Mouse (Mus musculus) myocyte (in vitro differentiated cells): ENCODE measurements at regions not wholly inside any gene's neighbourhood (a gene's known extent, or its start where the extent isn't known, plus 50 kb on each side); places are given as distances from the start of the nearest gene placed in this dataset.

Experiments
- H3K27me3 ChIP-seq: one replicate; pipeline ENCODE4 v1.6.1; 2011; ENCODE audit not compliant: control insufficient read depth, insufficient read depth, insufficient read length
- H3K36me3 ChIP-seq: one replicate; pipeline ENCODE4 v1.6.1; 2011; ENCODE audit not compliant: control insufficient read depth, insufficient read depth
- H3K4me2 ChIP-seq: one replicate; pipeline ENCODE4 v1.6.1; 2011; ENCODE audit warnings: low read depth, control low read depth
- H3K4me3 ChIP-seq: one replicate; pipeline ENCODE4 v1.5.1; 2011; ENCODE audit warnings: mild to moderate bottlenecking, control low read depth, moderate library complexity
- H3K79me2 ChIP-seq: one replicate; pipeline ENCODE4 v1.6.1; 2011; ENCODE audit not compliant: control insufficient read depth, insufficient read depth
- H3ac ChIP-seq: one replicate; pipeline ENCODE4 v1.6.1; 2011; ENCODE audit not compliant: control insufficient read depth, insufficient read length
- CEBPB ChIP-seq: IDR thresholded peaks from 2 replicates; pipeline ENCODE4 v1.6.1; 2011; ENCODE audit warnings: mild to moderate bottlenecking, moderate library complexity; ENCODE audit not compliant: poor library complexity, insufficient read depth, severe bottlenecking
- E2F4 ChIP-seq: IDR thresholded peaks from one replicate; pipeline ENCODE4 v1.6.1; 2011; ENCODE audit warnings: mild to moderate bottlenecking, control low read depth, moderate library complexity; ENCODE audit not compliant: insufficient read depth
- MAX ChIP-seq: IDR thresholded peaks from one replicate; pipeline ENCODE4 v1.6.1; 2011; ENCODE audit warnings: low read depth, mild to moderate bottlenecking, control low read depth
- MYOD1 ChIP-seq, 3 experiments: IDR thresholded peaks; one replicate each; pipeline ENCODE4 v1.6.1; 2011; ENCODE audit warnings: control low read depth in 2 of 3, low read depth in 2 of 3, mild to moderate bottlenecking in 2 of 3, moderate library complexity in 1 of 3; ENCODE audit not compliant: insufficient read length in 2 of 3, control insufficient read depth in 1 of 3
- MYOG ChIP-seq, 3 experiments: IDR thresholded peaks; one replicate each; pipeline ENCODE4 v1.6.1; 2011; ENCODE audit warnings: control low read depth in 2 of 3, low read depth in 2 of 3, mild to moderate bottlenecking in 2 of 3; ENCODE audit not compliant: insufficient read length in 2 of 3, control insufficient read depth in 1 of 3, insufficient read depth in 1 of 3
- POLR2A ChIP-seq: IDR thresholded peaks from one replicate; pipeline ENCODE4 v1.6.1; 2011; ENCODE audit warnings: low read depth, mild to moderate bottlenecking, control low read depth, moderate library complexity; ENCODE audit not compliant: insufficient read length
- POLR2AphosphoS2 ChIP-seq: IDR thresholded peaks from one replicate; pipeline ENCODE4 v1.6.1; 2011; ENCODE audit warnings: low read depth, control low read depth; ENCODE audit not compliant: insufficient read length
- REST ChIP-seq: IDR thresholded peaks from one replicate; pipeline ENCODE4 v1.6.1; 2011; ENCODE audit warnings: mild to moderate bottlenecking, control low read depth, moderate library complexity; ENCODE audit not compliant: insufficient read depth, insufficient read length
- SRF ChIP-seq: IDR thresholded peaks from one replicate; pipeline ENCODE4 v1.6.1; 2011; ENCODE audit warnings: low read depth; ENCODE audit not compliant: control insufficient read depth, insufficient read length
- TCF12 ChIP-seq: IDR thresholded peaks from one replicate; pipeline ENCODE4 v1.6.1; 2011; ENCODE audit warnings: mild to moderate bottlenecking, control low read depth; ENCODE audit not compliant: poor library complexity, insufficient read depth, severe bottlenecking
- TCF3 ChIP-seq: IDR thresholded peaks from one replicate; pipeline ENCODE4 v1.6.1; 2011; ENCODE audit warnings: low read depth, control low read depth; ENCODE audit not compliant: insufficient read length
- USF1 ChIP-seq: IDR thresholded peaks from one replicate; pipeline ENCODE4 v1.6.1; 2011; ENCODE audit warnings: low read depth, mild to moderate bottlenecking, control low read depth, moderate library complexity

- H3ac ChIP-seq: no peak overlapping the region
- H3K4me3 ChIP-seq: no peak overlapping the region
- no peaks in the 10 kb centered on the region for H3K79me2 ChIP-seq
- H3K4me2 ChIP-seq: no peak overlapping the region
- H3K36me3 ChIP-seq: no peaks in the 10 kb centered on the region
- no peaks in the 10 kb centered on the region for H3K27me3 ChIP-seq
- TF ChIP-seq MAX (no peak), POLR2A (no peak), MYOD1 (IDR thresholded peaks at IDR 0.05; ENCODE audit: control insufficient read depth in 1 of 3, insufficient read length in 2 of 3, low read depth in 2 of 3) (no peak), SRF (no peak), MYOG (IDR thresholded peaks at IDR 0.05; ENCODE audit: control insufficient read depth in 1 of 3, insufficient read depth in 1 of 3, insufficient read length in 2 of 3, low read depth in 2 of 3) (no peak), USF1 (no peak), CEBPB (no peak), REST (no peak), POLR2AphosphoS2 (no peak), E2F4 (no peak), TCF3 (no peak), TCF12 (no peak)
Measured at GRCm38 (mm10) chr5:64609378-64610087, 193.7 kb upstream of the Klf3 start.

GRCm38 (mm10) chr5:64610146-64610545 lies 193.0 kb upstream of the Klf3 start:
- Histone ChIP-seq H3ac (no peak overlapping the region), H3K79me2 (no peaks in the 10 kb centered on the region), H3K4me2 (peak overlapping the region; percentile 53), H3K27me3 (no peaks in the 10 kb centered on the region), H3K4me3 (no peak overlapping the region), H3K36me3 (no peaks in the 10 kb centered on the region)
- TF ChIP-seq TCF3 (no peak), E2F4 (no peak), MYOG (IDR thresholded peaks at IDR 0.05; ENCODE audit: control insufficient read depth in 1 of 3, insufficient read depth in 1 of 3, insufficient read length in 2 of 3, low read depth in 2 of 3) (no peak), REST (no peak), POLR2AphosphoS2 (no peak), USF1 (no peak), TCF12 (no peak), MYOD1 (IDR thresholded peaks at IDR 0.05; ENCODE audit: control insufficient read depth in 1 of 3, insufficient read length in 2 of 3, low read depth in 2 of 3) (no peak), POLR2A (no peak), CEBPB (no peak), SRF (no peak), MAX (no peak)

DNA sequence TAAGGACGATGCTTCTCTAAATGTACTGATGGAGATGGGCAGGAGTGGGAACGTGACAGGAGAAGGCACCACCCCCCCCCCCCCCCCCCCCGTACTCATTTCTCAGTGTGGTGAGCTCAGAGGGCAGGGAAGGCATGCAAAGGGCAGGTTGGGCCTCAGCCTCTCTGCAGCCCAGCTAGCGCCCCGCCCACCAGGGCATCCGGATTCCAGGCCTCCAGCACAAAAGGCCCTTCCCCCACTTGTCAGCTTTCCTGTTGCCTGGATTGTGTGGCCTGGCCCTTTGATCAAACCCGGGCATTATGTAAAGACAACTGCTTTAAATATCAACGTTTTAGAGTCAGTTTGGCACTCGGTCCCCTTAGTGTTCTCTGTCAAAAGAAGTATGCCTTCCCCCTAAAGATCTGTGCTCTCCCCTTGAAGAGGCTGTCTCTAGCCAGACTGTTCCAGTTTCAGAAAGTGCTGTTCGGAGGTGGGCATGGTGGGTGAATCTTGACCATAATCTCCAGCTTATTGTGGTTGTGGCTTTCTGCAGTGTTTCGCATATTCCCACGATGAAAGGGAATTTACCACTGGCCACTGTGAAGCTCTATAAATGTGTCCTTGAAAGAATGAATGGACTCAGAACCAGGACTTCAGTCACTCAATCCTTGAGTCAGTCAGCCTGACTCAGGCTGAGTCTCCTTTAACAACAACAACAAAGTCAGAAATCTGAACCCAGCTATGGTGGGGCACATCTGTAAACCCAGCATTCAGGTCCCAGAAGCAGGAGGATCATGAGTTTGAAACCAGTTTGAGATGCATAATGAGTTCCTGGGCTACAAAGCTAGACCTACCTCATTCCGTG lies 192.4 kb upstream of the Klf3 start:
- Histone ChIP-seq H3K4me2 (peak overlapping the region; percentile 53), H3ac (no peak overlapping the region), H3K79me2 (no peaks in the 10 kb centered on the region), H3K36me3 (no peaks in the 10 kb centered on the region), H3K27me3 (no peaks in the 10 kb centered on the region), H3K4me3 (no peak overlapping the region)
- no peak for TF ChIP-seq E2F4
- TF ChIP-seq SRF: no peak
- TF ChIP-seq TCF12: no peak
- no peak for TF ChIP-seq REST
- no peak for TF ChIP-seq TCF3
- TF ChIP-seq POLR2AphosphoS2: no peak
- TF ChIP-seq USF1: no peak
- TF ChIP-seq MYOG (IDR thresholded peaks at IDR 0.05; ENCODE audit: control insufficient read depth in 1 of 3, insufficient read depth in 1 of 3, insufficient read length in 2 of 3, low read depth in 2 of 3): no peak
- TF ChIP-seq CEBPB: no peak
- no peak for TF ChIP-seq MAX
- TF ChIP-seq MYOD1 (IDR thresholded peaks at IDR 0.05; ENCODE audit: control insufficient read depth in 1 of 3, insufficient read length in 2 of 3, low read depth in 2 of 3): no peak

GRCm38 (mm10) chr5:64612017-64612416 lies 191.2 kb upstream of the Klf3 start:
- Histone ChIP-seq H3K79me2 (no peaks in the 10 kb centered on the region), H3K4me3 (no peak overlapping the region), H3K36me3 (no peaks in the 10 kb centered on the region), H3K27me3 (no peaks in the 10 kb centered on the region), H3ac (no peak overlapping the region), H3K4me2 (no peak overlapping the region)
- TF ChIP-seq TCF12: no peak
- no peak for TF ChIP-seq SRF
- no peak for TF ChIP-seq POLR2AphosphoS2
- TF ChIP-seq E2F4: no peak
- no peak for TF ChIP-seq MYOD1 (IDR thresholded peaks at IDR 0.05; ENCODE audit: control insufficient read depth in 1 of 3, insufficient read length in 2 of 3, low read depth in 2 of 3)
- no peak for TF ChIP-seq TCF3
- no peak for TF ChIP-seq MAX
- no peak for TF ChIP-seq MYOG (IDR thresholded peaks at IDR 0.05; ENCODE audit: control insufficient read depth in 1 of 3, insufficient read depth in 1 of 3, insufficient read length in 2 of 3, low read depth in 2 of 3)
- no peak for TF ChIP-seq REST
- no peak for TF ChIP-seq CEBPB
- TF ChIP-seq POLR2A: no peak
- TF ChIP-seq USF1: no peak
